Mouse (Mus musculus) gastrocnemius, adult 2 months (tissue): Measurements from ENCODE around the gene Mthfd2l. TPM values are rescaled to one million over a fixed set of nuclear protein-coding genes. Genes with fewer than 3 reads are reported as not detected.

Experiments
- DNase-seq: peaks from one replicate; pipeline ENCODE4 v3.0.0; 2022
- H3K27ac ChIP-seq: fragments of 200-600 bp; 2 replicates; pipeline ENCODE4 v1.8.1; 2022; ENCODE audit warnings: mild to moderate bottlenecking
- H3K4me3 ChIP-seq: fragments of 200-600 bp; 2 replicates; pipeline ENCODE4 v1.8.1; 2022; ENCODE audit warnings: mild to moderate bottlenecking, moderate library complexity
- CTCF ChIP-seq: fragments of 200-600 bp; IDR thresholded peaks from 2 replicates; pipeline ENCODE4 v1.8.1; 2022; ENCODE audit warnings: antibody characterized with exemption, mild to moderate bottlenecking, moderate library complexity
- intact Hi-C: fragments of 180-260 bp; cut with DNase I; formaldehyde crosslinking; loops from one replicate; pipeline ENCODE4 v1.15.1; 2025
- total RNA-seq, 2 experiments: library from RNA; stranded (reverse); gene quantifications; 2 replicates each; pipeline ENCODE4 v1.2.3; 2021

Gene Mthfd2l
- total RNA-seq, 2 experiments from 2014 or later = 6.5 to 6.7 TPM

- peak overlapping the region; percentile 50; the same call in 1 of the 2 replicates for H3K4me3 ChIP-seq
- H3K27ac ChIP-seq = no peak overlapping the region
- intact Hi-C loops = no loop called here
- TF ChIP-seq CTCF = peak; percentile 33; the same call in 1 of the 2 replicates
- DNase-seq = no peak
These were observed 28.3 kb upstream of the Mthfd2l start for GRCm38 (mm10) chr5:90902380-90903260.

GRCm38 (mm10) chr5:90903339-90904020, 27.4 kb upstream of the Mthfd2l start, which contains the start of gene Cxcl2:
Gene Cxcl2, plus strand, starts transcription at chr5:90903871.
- no peak for TF ChIP-seq CTCF
- H3K4me3 ChIP-seq = peak within 1 kb of the TSS; percentile 50
- no peak for DNase-seq
- H3K27ac ChIP-seq = no peak within 1 kb of the TSS
- intact Hi-C loops = no loop called here

GRCm38 (mm10) chr5:90908983-90909382, 21.9 kb upstream of the Mthfd2l start:
- Histone ChIP-seq H3K27ac (no peak overlapping the region), H3K4me3 (no peak overlapping the region)
- DNase-seq = peak; percentile 62
- peak; percentile 79 for TF ChIP-seq CTCF
- intact Hi-C loops = loop anchor here (2.0 to 5.0 kb wide), 2 partner anchors 248 to 307 kb away; no protein-coding TSS in a partner anchor

DNA sequence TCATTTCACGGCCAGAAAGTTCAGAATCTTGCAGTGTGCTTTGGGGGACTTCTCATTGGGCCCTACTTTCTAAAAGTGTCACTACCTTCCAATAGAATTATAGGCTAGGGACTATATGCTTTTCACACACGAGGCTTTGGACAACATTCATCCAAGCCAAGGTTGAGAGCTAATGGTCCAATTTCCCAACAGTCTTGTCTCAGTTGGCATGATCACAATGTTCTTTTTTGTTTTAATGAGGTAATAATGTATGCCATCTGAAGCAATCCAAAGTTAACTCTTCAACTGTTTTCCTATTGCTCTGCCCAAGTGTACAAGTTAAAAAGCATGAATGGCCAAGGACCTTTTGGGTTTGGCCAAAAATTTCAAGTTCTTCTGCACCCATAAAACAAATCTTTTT, 11.4 kb upstream of the Mthfd2l start:
- no peak for DNase-seq
- intact Hi-C loops = no loop called here
- TF ChIP-seq CTCF = no peak

DNA sequence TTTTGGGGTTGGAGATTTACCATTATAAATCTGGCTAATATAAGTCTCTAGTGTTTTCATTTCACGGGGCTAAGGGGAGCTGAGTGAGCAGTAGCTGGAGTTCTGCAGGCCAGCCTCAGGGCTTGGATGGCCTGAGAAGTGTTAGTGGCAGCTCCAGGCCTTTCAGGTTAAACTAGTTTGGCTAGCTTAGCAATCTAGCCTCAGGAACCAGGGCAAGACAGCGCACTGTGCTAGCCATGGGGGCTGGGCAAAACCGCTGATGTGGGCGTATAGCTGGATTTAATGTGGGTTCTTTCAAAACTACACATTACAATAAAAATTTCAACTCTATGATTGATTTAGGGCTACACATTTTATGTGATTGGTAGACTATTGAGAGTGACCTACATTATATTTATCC, 8.0 kb upstream of the Mthfd2l start:
- no peak for DNase-seq
- intact Hi-C loops = no loop called here

More for the DNA sequence above, 11.4 kb upstream of the Mthfd2l start:
- Histone ChIP-seq H3K27ac (no peak overlapping the region), H3K4me3 (no peak overlapping the region)

GRCm38 (mm10) chr5:90930546-90930945, 371 bp upstream of the Mthfd2l start:
- intact Hi-C loops = loop anchor here (5.0 kb wide), 1 partner anchor 268 kb away; no protein-coding TSS in a partner anchor
- Histone ChIP-seq H3K4me3 (peak overlapping the region; percentile 84), H3K27ac (peak overlapping the region; percentile 79)
- DNase-seq = no peak
- no peak for TF ChIP-seq CTCF

More for the DNA sequence above, 8.0 kb upstream of the Mthfd2l start:
- Histone ChIP-seq H3K27ac (no peak overlapping the region), H3K4me3 (no peak overlapping the region)
- no peak for TF ChIP-seq CTCF

GRCm38 (mm10) chr5:90931911-90932310, 994 bp downstream of the Mthfd2l start:
- DNase-seq = no peak
- Histone ChIP-seq H3K27ac (peak overlapping the region; percentile 79), H3K4me3 (peak overlapping the region; percentile 84)
- no peak for TF ChIP-seq CTCF
- intact Hi-C loops = loop anchor here (5.0 kb wide), 1 partner anchor 270 kb away; no protein-coding TSS in a partner anchor

DNA sequence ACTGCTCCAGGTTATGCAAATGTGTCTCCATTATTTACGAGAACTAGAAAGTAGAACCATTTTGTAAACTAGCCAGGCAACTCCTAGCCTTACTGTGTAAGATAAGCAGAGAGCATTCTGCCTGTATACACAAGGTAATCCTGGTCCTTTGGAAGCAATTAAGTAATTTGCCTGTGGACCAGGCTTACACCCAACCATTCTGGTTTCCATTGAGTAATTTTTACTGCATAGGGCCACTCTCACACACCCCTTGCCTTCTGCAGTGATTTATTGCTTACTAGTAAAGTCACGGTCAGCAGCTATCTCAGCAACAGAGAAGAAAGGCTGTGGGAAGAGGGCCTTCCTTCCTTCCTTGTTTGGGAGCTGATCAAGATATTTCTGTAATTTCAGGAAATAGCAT, 5.8 kb downstream of the Mthfd2l start:
- TF ChIP-seq CTCF = no peak
- DNase-seq = no peak
- H3K4me3 ChIP-seq = no peak overlapping the region
- intact Hi-C loops = no loop called here
- H3K27ac ChIP-seq = no peak overlapping the region

DNA sequence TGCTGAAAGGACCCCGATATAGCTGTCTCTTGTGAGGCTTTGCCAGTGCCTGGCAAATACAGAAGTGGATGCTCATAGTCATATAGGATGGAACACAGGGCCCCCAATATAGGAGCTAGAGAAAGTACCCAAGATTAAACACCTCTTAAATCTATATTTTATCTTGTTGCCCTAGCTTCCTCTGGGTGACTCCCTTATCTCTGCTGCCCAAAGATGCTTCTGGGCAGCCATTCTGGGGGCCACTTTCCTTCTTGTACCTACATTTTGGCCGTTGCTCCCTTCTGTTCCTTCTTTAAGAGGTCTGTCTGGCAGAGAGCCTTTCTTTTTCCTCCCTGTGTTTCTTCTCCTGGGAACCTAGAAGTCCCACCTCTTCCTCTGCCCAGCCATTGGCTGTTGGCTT, 14.5 kb downstream of the Mthfd2l start:
- Histone ChIP-seq H3K27ac (no peak overlapping the region), H3K4me3 (no peak overlapping the region)
- intact Hi-C loops = no loop called here
- no peak for TF ChIP-seq CTCF
- DNase-seq = no peak

DNA sequence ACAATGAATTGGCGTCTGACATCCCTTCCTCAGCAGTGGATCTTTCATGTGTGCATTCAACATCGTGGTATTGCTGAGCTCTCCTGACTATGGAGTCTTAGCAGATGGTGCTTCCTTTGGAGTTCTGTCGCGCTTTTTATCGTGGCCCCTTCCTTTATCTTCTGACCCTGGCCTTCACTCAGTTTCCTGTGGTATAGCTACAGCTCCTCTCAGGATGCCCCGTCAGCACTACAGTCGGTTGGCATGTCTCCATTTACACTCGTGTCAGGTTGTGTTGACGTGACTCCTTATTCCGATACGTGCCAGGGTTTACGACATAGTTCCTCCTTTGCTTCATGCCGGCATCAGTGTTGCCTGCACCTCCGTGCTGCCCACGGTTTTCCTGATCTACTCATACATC, 18.6 kb downstream of the Mthfd2l start:
- intact Hi-C loops = no loop called here

DNA sequence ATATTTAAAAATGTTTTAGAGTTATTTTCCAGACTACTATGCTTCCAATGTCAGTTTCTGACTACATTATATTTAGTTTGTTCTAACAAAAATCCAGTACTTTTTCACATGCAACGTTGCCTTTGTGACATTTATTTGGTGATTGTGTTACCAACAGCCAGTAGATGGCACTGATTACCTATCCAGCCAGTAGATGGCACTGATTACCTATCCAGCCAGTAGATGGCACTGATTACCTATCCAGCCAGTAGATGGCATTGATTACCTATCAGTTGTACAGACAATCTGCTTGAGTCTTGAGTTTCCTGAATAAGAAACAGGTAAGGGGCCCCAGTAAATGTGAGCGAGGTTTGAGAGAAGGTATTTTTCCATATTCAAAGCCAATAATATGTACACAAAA, 20.6 kb downstream of the Mthfd2l start:
- Histone ChIP-seq H3K27ac (no peak overlapping the region), H3K4me3 (no peak overlapping the region)
- intact Hi-C loops = no loop called here
- no peak for DNase-seq
- TF ChIP-seq CTCF = peak; percentile 88

More for the DNA sequence above, 18.6 kb downstream of the Mthfd2l start:
- DNase-seq = no peak
- Histone ChIP-seq H3K4me3 (no peak overlapping the region), H3K27ac (no peak overlapping the region)
- no peak for TF ChIP-seq CTCF

DNA sequence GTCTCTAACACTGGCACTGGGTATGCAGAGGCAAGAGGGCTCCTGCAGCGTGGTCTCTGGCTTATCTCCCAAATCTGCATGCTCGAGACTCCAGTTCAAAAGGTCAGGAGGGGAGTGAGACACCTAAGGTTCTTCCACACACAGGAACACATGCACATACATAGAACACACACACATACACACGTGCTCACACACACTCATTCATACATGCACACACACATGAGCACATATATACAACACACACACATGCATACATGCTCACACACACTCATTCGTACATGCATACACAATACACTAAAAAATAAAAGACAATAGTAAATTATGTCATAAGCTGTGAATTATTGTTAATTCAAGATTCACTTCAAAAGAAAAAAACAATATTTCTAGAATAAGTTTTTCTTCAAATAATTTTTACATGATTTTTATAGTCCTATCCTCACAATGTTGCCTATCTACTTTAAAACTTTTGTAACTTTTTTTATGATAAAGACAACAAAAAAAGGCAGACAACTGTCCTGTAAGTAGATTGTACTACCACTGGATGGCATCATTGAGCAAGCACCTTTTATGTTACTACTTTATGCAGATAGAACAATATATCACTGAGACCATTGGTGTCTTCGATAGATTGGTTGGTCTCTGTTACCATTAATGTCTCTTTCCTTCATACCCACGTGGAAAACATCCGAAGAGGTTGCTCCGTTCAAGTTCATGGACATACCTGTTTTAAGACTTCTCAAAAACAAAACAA, 22.0 kb downstream of the Mthfd2l start:
- Histone ChIP-seq H3K27ac (no peak overlapping the region), H3K4me3 (no peak overlapping the region)
- peak; percentile 47 for TF ChIP-seq CTCF
- DNase-seq = no peak
- intact Hi-C loops = loop anchor here (2.0 kb wide), 1 partner anchor 354 kb away; no protein-coding TSS in a partner anchor

DNA sequence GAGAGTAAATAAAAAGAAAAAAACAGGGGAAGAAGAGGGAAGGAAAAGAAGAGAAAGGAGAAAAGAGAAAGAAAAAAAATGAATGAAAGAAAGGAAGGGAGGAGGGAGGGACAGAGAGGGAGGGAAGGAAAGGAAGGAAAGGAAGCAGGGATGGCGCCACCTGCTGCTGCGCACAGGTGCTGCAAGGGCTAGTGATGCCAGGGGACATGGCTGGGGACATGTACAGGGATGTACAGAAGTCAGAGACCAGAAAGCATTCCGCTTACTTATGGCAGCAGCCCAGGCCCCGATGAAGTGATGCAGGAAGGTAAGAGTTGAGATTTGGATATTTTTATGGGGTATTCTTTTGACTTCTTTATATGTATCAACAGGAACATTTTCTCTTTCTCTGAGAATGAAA, 33.4 kb downstream of the Mthfd2l start:
- H3K27ac ChIP-seq = no peak overlapping the region
- peak; percentile 22 for DNase-seq
- H3K4me3 ChIP-seq = no peak overlapping the region
- intact Hi-C loops = no loop called here
- peak; percentile 63 for TF ChIP-seq CTCF
